Mouse (Mus musculus) stomach, postnatal 0 days (tissue): Measurements from ENCODE around the gene Tbc1d17.

Source experiments
- CTCF ChIP-seq: IDR thresholded peaks from 2 replicates; pipeline ENCODE4 v1.5.1; 2016; ENCODE audit warnings: antibody characterized with exemption, low read depth, mild to moderate bottlenecking, moderate library complexity
- EP300 ChIP-seq: optimal IDR thresholded peaks from 2 replicates; pipeline ENCODE3; 2016; ENCODE audit warnings: antibody characterized with exemption

DNA sequence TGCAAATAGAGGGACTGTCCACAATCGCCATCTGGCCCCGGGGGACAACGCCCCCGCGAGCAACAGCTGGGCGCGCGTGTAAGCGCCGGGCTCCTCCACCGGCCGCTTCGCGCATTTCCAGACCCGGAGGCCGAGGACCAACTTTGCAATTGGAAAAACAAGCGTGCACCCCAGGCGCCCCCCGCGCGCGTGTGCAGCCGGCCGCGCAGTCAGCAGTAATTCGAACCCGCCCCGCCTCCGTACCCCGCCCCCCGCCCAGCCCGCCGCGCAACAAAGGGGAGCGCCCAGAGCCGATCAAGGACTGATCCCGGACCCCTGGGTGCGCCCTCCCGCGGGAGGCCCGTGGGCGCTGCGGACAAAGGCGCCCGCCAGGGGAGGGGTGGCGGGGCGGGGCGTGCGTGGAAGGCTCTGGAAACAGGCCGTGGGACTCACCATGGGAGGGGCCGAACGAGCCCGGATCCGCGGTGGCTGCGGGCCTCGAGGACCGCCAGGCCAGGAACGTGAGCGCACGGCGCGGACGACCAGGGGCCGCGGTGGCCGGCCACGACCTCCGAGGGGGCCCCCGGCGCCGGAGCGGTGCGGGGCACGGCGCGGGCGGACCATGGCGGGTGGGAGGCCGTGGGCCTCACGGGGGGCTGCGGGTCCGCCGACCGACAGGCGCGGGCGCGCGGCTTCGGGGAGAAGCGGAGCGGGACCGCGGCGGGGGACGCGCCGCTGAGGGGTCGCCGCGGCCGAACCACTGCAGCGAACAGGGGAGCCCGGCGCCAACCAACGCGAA, 20.2 kb upstream of the Tbc1d17 start:
- peak; percentile 38; the same call in 1 of the 2 replicates for TF ChIP-seq CTCF
- no peak for TF ChIP-seq EP300
